Mouse (Mus musculus) testis, adult 2 months (tissue): ENCODE measurements around the gene Ppp6c. TPM values are rescaled to one million over a fixed set of nuclear protein-coding genes. Genes with fewer than 3 reads are reported as not detected.
"Not testable (repeated sequence)": the region's sequence is repeated elsewhere in the genome, so short reads cannot be mapped to it uniquely, and the experiment has no call there.

Experiments used
- H3K27ac ChIP-seq: fragments of 200-500 bp; 2 replicates; pipeline ENCODE4 v1.5.1; 2012; ENCODE audit warnings: low read depth, low read length; ENCODE audit not compliant: control insufficient read depth, insufficient read depth
- H3K27me3 ChIP-seq: fragments of 200-500 bp; 2 replicates; pipeline ENCODE4 v1.6.1; 2012; ENCODE audit warnings: mild to moderate bottlenecking, low read length, moderate library complexity; ENCODE audit not compliant: control insufficient read depth, insufficient read depth
- H3K36me3 ChIP-seq: fragments of 200-500 bp; 2 replicates; pipeline ENCODE4 v1.6.1; 2012; ENCODE audit warnings: mild to moderate bottlenecking, low read length; ENCODE audit not compliant: control insufficient read depth, insufficient read depth
- H3K4me1 ChIP-seq: fragments of 200-500 bp; 2 replicates; pipeline ENCODE4 v1.6.1; 2012; ENCODE audit warnings: low read length; ENCODE audit not compliant: control insufficient read depth, insufficient read depth
- H3K4me3 ChIP-seq: fragments of 200-500 bp; 2 replicates; pipeline ENCODE4 v1.5.1; 2012; ENCODE audit warnings: low read depth, mild to moderate bottlenecking, low read length, moderate library complexity, mixed read lengths; ENCODE audit not compliant: control insufficient read depth
- CTCF ChIP-seq: fragments of 200-500 bp; IDR thresholded peaks from 2 replicates; pipeline ENCODE4 v1.5.1; 2012; ENCODE audit warnings: low read depth, mild to moderate bottlenecking, inconsistent platforms, low read length, moderate library complexity; ENCODE audit not compliant: control insufficient read depth, insufficient read depth, insufficient replicate concordance
- POLR2A ChIP-seq: fragments of 200-500 bp; IDR thresholded peaks from 2 replicates; pipeline ENCODE4 v1.6.1; 2012; ENCODE audit warnings: low read depth, mild to moderate bottlenecking, inconsistent platforms, low read length, moderate library complexity; ENCODE audit not compliant: control insufficient read depth
- polyA plus RNA-seq: library from polyadenylated mRNA; depleted of rRNA; stranded (reverse); fragments of >200 nt; gene quantifications from 2 replicates; pipeline ENCODE4 v1.2.3, GENCODE M21; 2012; rRNA removed

The Ppp6c gene
- 28.4 and 37.4 TPM in 2 replicates for polyA plus RNA-seq

- no peaks in the 10 kb centered on the region for H3K27me3 ChIP-seq
- peak within 1 kb of the TSS; percentile 94 for H3K4me3 ChIP-seq
- H3K27ac ChIP-seq, result peak within 1 kb of the TSS; percentile 89
- no peaks in the 10 kb centered on the region; the same call in none of the 2 replicates for H3K4me1 ChIP-seq
- TF ChIP-seq CTCF, result no peak
- peak; percentile 85 for TF ChIP-seq POLR2A
- H3K36me3 ChIP-seq, result no peaks in the 10 kb centered on the region
Measured at GRCm38 (mm10) chr2:39226019-39226640, at the start of gene Ppp6c. Gene Ppp6c (minus strand): TSS chr2:39226451.

DNA sequence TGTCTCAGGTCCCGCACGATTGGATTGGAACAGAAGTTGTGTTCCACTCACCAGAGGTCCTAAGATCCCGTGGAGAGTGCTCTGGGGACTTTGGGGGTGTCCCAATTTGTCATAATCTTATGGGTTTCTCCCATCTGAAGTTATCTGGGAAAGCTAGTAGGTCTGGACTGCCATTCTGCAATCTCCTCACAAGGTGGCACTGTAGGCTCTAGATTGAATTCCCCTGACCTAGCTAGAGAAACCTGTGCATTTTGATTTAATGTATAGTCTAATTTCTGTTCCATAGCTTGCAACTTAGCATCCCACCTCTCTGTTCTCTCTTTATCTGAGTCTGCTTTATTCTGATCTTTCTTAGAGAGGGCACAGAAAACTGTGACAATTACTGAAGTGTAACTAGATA lies 42.1 kb upstream of the Ppp6c start:
- Histone ChIP-seq H3K27ac (no peak overlapping the region), H3K27me3 (no peaks in the 10 kb centered on the region), H3K36me3 (no peaks in the 10 kb centered on the region), H3K4me1 (no peaks in the 10 kb centered on the region), H3K4me3 (no peak overlapping the region)
- TF ChIP-seq POLR2A, result no peak
- no peak for TF ChIP-seq CTCF

- not testable (repeated sequence) for H3K36me3 ChIP-seq, H3K27ac ChIP-seq, H3K4me3 ChIP-seq, H3K27me3 ChIP-seq, H3K4me1 ChIP-seq
Measured at GRCm38 (mm10) chr2:39252275-39252674, 26.0 kb upstream of the Ppp6c start.

- not testable (repeated sequence) for H3K27ac ChIP-seq, H3K27me3 ChIP-seq, H3K4me3 ChIP-seq, H3K4me1 ChIP-seq, H3K36me3 ChIP-seq
Measured at GRCm38 (mm10) chr2:39246862-39247261, 20.6 kb upstream of the Ppp6c start.

- Histone ChIP-seq H3K4me1 (no peaks in the 10 kb centered on the region; the same call in none of the 2 replicates), H3K27me3 (no peaks in the 10 kb centered on the region), H3K27ac (no peak overlapping the region), H3K36me3 (no peaks in the 10 kb centered on the region), H3K4me3 (peak overlapping the region; percentile 94; the same call in 1 of the 2 replicates)
- TF ChIP-seq POLR2A, result no peak
- no peak for TF ChIP-seq CTCF
Measured at GRCm38 (mm10) chr2:39226731-39227130, 480 bp upstream of the Ppp6c start.

DNA sequence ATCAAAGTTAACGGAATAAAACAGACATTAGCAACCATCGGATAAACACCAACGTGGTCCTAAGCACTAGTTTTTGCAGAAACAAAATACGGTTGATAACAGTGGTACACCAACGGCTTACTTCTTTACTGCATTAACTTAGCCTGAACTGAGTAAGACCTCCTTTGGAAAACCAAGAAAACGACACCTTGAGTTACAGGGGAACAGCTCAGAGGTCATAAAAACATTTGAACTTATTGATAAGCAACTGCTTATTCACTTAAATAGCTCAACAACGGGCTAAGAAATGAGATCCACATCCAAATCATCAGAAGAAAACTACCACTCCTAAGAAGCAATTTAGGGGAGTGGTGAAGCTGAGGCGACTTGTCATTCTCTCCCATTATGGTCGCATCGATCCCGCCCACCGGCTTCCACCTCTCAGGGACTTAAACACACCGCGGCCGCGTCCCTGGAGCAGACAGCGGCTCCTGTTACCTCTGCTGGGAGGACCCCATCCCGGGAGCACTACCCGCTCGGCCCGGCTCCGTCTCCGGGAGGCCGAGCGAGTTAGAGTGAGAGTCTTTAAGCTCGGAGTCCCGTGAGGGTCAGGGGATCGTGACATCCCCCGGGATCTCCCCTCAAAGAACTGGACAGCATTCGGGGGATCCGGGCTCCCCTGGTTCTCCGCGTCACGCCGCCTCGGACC lies 776 bp downstream of the Ppp6c start:
- Histone ChIP-seq H3K27ac (peak overlapping the region; percentile 89), H3K4me3 (peak overlapping the region; percentile 94)
- H3K4me1 ChIP-seq, H3K27me3 ChIP-seq, H3K36me3 ChIP-seq: not testable (repeated sequence)

DNA sequence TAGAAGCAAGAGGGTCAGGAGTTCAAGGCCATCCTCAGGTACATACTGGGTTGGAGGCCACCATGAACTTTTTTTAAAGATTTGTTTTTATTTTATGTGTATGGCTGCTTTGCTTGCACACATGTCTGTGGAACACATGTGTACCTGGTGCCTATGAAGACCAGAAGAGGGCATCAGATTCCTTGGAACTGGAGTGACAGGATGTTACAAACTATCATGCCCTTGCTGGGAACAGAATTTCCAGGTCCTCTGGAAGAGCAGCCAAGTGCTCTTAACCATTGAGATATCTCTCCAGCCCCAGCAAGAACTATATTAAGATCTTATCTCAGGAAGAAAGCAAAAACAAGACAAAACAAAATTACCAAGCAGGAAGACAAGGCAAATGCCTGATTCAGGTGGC lies 1.6 kb downstream of the Ppp6c start:
- no peaks in the 10 kb centered on the region for H3K36me3 ChIP-seq
- H3K4me3 ChIP-seq, result no peak overlapping the region
- H3K27ac ChIP-seq, result no peak overlapping the region
- TF ChIP-seq POLR2A (no peak), CTCF (no peak)
- H3K27me3 ChIP-seq, result no peaks in the 10 kb centered on the region
- no peaks in the 10 kb centered on the region; the same call in none of the 2 replicates for H3K4me1 ChIP-seq

DNA sequence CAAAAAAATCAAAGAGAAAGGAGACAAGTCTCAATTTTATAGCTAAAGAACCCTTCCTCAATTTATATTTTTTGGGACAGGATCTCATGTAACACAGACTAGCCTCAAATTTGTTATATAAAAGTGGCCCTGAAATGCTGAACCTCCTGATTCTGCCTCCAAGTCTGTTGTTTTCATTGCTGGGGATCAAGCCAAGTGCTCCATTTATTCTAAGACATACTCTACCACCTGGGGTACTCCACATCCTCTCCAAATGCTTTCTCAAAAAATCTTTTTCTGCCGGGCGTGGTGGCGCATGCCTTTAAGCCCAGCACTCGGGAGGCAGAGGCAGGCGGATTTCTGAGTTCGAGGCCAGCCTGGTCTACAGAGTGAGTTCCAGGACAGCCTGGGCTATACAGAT lies 6.2 kb downstream of the Ppp6c start:
- Histone ChIP-seq H3K36me3 (no peaks in the 10 kb centered on the region), H3K4me3 (no peak overlapping the region), H3K4me1 (no peaks in the 10 kb centered on the region), H3K27me3 (no peaks in the 10 kb centered on the region), H3K27ac (no peak overlapping the region)
- TF ChIP-seq POLR2A (no peak), CTCF (no peak)
